Mouse (Mus musculus) intestine, embryonic 14.5 days (tissue): ENCODE data around the gene Eif4e. TPM values are rescaled to one million over a fixed set of nuclear protein-coding genes. Genes with fewer than 3 reads are reported as not detected.
"Not testable (repeated sequence)": the region's sequence is repeated elsewhere in the genome, so short reads cannot be mapped to it uniquely, and the experiment has no call there.

Source experiments
- ATAC-seq: fragments of 200-750 bp; cut with Nextera tagmentation; replicated peaks from 2 replicates; pipeline ENCODE4 v1.8.0; 2017; ENCODE audit warnings: low read depth, moderate number of reproducible peaks, moderate TSS enrichment, moderate library complexity; ENCODE audit not compliant: low FRiP score, low TSS enrichment
- DNase-seq: peaks from one replicate; pipeline ENCODE4 v3.0.0-alpha.2; 2018; ENCODE audit warnings: low spot score
- H3K27ac ChIP-seq: fragments of 300-500 bp; sonication (generic); 2 replicates; pipeline ENCODE4 v1.5.1; 2014; ENCODE audit warnings: low read depth, mild to moderate bottlenecking, control low read depth
- H3K27me3 ChIP-seq: fragments of 300-500 bp; sonication (generic); replicated peaks from 2 replicates; pipeline ENCODE4 v1.6.1; 2014; ENCODE audit warnings: low read length, control low read depth; ENCODE audit not compliant: control insufficient read depth, insufficient read depth
- H3K36me3 ChIP-seq: fragments of 300-500 bp; sonication (generic); 2 replicates; pipeline ENCODE4 v1.6.1; 2014; ENCODE audit warnings: low read length, control low read depth; ENCODE audit not compliant: control insufficient read depth, insufficient read depth
- H3K4me1 ChIP-seq: fragments of 300-500 bp; sonication (generic); replicated peaks from 2 replicates; pipeline ENCODE4 v1.6.1; 2014; ENCODE audit warnings: low read length, control low read depth, mixed read lengths; ENCODE audit not compliant: control insufficient read depth, insufficient read depth
- H3K4me2 ChIP-seq: fragments of 300-500 bp; sonication (generic); 2 replicates; pipeline ENCODE4 v1.6.1; 2014; ENCODE audit warnings: low read length
- H3K4me3 ChIP-seq: fragments of 300-500 bp; sonication (generic); 2 replicates; pipeline ENCODE4 v1.5.1; 2014; ENCODE audit warnings: low read depth, low read length, control low read depth, mixed read lengths
- H3K9ac ChIP-seq: fragments of 300-500 bp; sonication (generic); 2 replicates; pipeline ENCODE4 v1.6.1; 2014; ENCODE audit warnings: mild to moderate bottlenecking, low read length
- H3K9me3 ChIP-seq: fragments of 300-500 bp; sonication (generic); 2 replicates; pipeline ENCODE4 v1.6.1; 2016; ENCODE audit warnings: low read length, control low read depth; ENCODE audit not compliant: control insufficient read depth
- WGBS: fragments of 180-500 bp; shearing (Covaris S2); extraction: QIAGEN DNeasy Blood & Tissue Kit; methylation state at CpG from one replicate; pipeline ENCODE4 v1.1.7; 2014; 5-methylcytosine and 5-hydroxymethylcytosine counted together
- polyA plus RNA-seq: library from polyadenylated mRNA; unstranded; fragments of >200 nt; fragmentation: Nextera tagmentation; extraction: Ambion mirVana; gene quantifications from 2 replicates; pipeline ENCODE4 v1.2.1, GENCODE M21; 2014

Gene Eif4e
- polyA plus RNA-seq, 1 experiment from 2014 or later = 345 TPM

- 87% methylated on average over 2 of the region's 2 CpGs for WGBS
- peaks cover 3% of the 10 kb centered on the region; the same call in 1 of the 2 replicates for H3K4me1 ChIP-seq
- no peak for ATAC-seq
- H3K9ac ChIP-seq = no peak overlapping the region
- no peaks in the 10 kb centered on the region for H3K9me3 ChIP-seq
- H3K36me3 ChIP-seq = peaks cover 26% of the 10 kb centered on the region
- H3K27me3 ChIP-seq = no peaks in the 10 kb centered on the region
- H3K4me2 ChIP-seq = no peak overlapping the region
- H3K27ac ChIP-seq = no peak overlapping the region
- DNase-seq = no peak
- H3K4me3 ChIP-seq = no peak overlapping the region
Measured at GRCm38 (mm10) chr3:138546678-138547077, 20.7 kb downstream of the Eif4e start.

- ATAC-seq = no peak
Measured at GRCm38 (mm10) chr3:138549045-138549444, 23.1 kb downstream of the Eif4e start.

GRCm38 (mm10) chr3:138550336-138551123 lies 24.6 kb downstream of the Eif4e start:
- Histone ChIP-seq H3K9ac (no peak overlapping the region), H3K27ac (no peak overlapping the region), H3K4me1 (0 out of 2 replicates have a peak, but pooled peaks cover 3% of the 10 kb centered on the region), H3K4me3 (no peak overlapping the region), H3K9me3 (no peaks in the 10 kb centered on the region), H3K36me3 (peaks cover 56% of the 10 kb centered on the region), H3K4me2 (no peak overlapping the region), H3K27me3 (no peaks in the 10 kb centered on the region)
- 87% methylated on average over 19 of the region's 19 CpGs for WGBS
- ATAC-seq (no peak), DNase-seq (no peak)

More at GRCm38 (mm10) chr3:138549045-138549444, 23.1 kb downstream of the Eif4e start:
- 38% methylated on average over 4 of the region's 4 CpGs for WGBS
- H3K36me3 ChIP-seq = peaks cover 45% of the 10 kb centered on the region
- H3K4me3 ChIP-seq = no peak overlapping the region
- no peaks in the 10 kb centered on the region for H3K9me3 ChIP-seq
- peaks cover 3% of the 10 kb centered on the region; the same call in 1 of the 2 replicates for H3K4me1 ChIP-seq
- H3K4me2 ChIP-seq = no peak overlapping the region
- no peaks in the 10 kb centered on the region for H3K27me3 ChIP-seq
- DNase-seq = no peak
- H3K9ac ChIP-seq = no peak overlapping the region
- no peak overlapping the region for H3K27ac ChIP-seq

GRCm38 (mm10) chr3:138555279-138555678 lies 29.3 kb downstream of the Eif4e start:
- H3K4me3 ChIP-seq, DNase-seq, H3K4me2 ChIP-seq, H3K27ac ChIP-seq, H3K4me1 ChIP-seq, H3K9me3 ChIP-seq, ATAC-seq, H3K9ac ChIP-seq, H3K27me3 ChIP-seq: not testable (repeated sequence)
- H3K36me3 ChIP-seq = peaks cover 75% of the 10 kb centered on the region
- 96% methylated on average over 8 of the region's 8 CpGs for WGBS

GRCm38 (mm10) chr3:138558529-138558928 lies 32.5 kb downstream of the Eif4e start:
- H3K9ac ChIP-seq = no peak overlapping the region
- peaks cover 49% of the 10 kb centered on the region for H3K36me3 ChIP-seq
- no peaks in the 10 kb centered on the region for H3K27me3 ChIP-seq
- H3K4me3 ChIP-seq = no peak overlapping the region
- H3K4me1 ChIP-seq = no peaks in the 10 kb centered on the region
- no peak for ATAC-seq
- 72% methylated on average over 4 of the region's 4 CpGs for WGBS
- H3K9me3 ChIP-seq = no peaks in the 10 kb centered on the region
- no peak for DNase-seq
- H3K4me2 ChIP-seq = no peak overlapping the region
- no peak overlapping the region for H3K27ac ChIP-seq

- DNase-seq = no peak
- no peak overlapping the region for H3K27ac ChIP-seq
- ATAC-seq = no peak
- H3K4me2 ChIP-seq = no peak overlapping the region
- H3K9ac ChIP-seq = no peak overlapping the region
- whole genome bisulfite sequencing = 83% methylated on average over 5 of the region's 5 CpGs
- no peaks in the 10 kb centered on the region for H3K9me3 ChIP-seq
- H3K4me3 ChIP-seq = no peak overlapping the region
- H3K27me3 ChIP-seq = no peaks in the 10 kb centered on the region
- no peaks in the 10 kb centered on the region for H3K4me1 ChIP-seq
- H3K36me3 ChIP-seq = peaks cover 35% of the 10 kb centered on the region
Measured at GRCm38 (mm10) chr3:138560242-138560641, 34.3 kb downstream of the Eif4e start.

- peaks cover 34% of the 10 kb centered on the region for H3K36me3 ChIP-seq
- ATAC-seq = no peak
Measured at GRCm38 (mm10) chr3:138560886-138561285, 34.9 kb downstream of the Eif4e start.

GRCm38 (mm10) chr3:138578867-138579266 lies 52.9 kb downstream of the Eif4e start:
- H3K27ac ChIP-seq = no peak overlapping the region
- H3K36me3 ChIP-seq = no peaks in the 10 kb centered on the region
- H3K9me3 ChIP-seq = no peaks in the 10 kb centered on the region
- H3K9ac ChIP-seq = no peak overlapping the region
- H3K4me3 ChIP-seq = no peak overlapping the region
- WGBS = 88% methylated on average over 10 of the region's 10 CpGs
- no peaks in the 10 kb centered on the region for H3K4me1 ChIP-seq
- ATAC-seq = no peak
- no peak for DNase-seq
- no peak overlapping the region for H3K4me2 ChIP-seq
- H3K27me3 ChIP-seq = no peaks in the 10 kb centered on the region

More at GRCm38 (mm10) chr3:138560886-138561285, 34.9 kb downstream of the Eif4e start:
- no peaks in the 10 kb centered on the region for H3K9me3 ChIP-seq
- H3K27me3 ChIP-seq = no peaks in the 10 kb centered on the region
- H3K4me3 ChIP-seq = no peak overlapping the region
- H3K4me1 ChIP-seq = no peaks in the 10 kb centered on the region
- no peak for DNase-seq
- no peak overlapping the region for H3K9ac ChIP-seq
- WGBS = 84% methylated on average over 3 of the region's 3 CpGs
- no peak overlapping the region for H3K27ac ChIP-seq
- no peak overlapping the region for H3K4me2 ChIP-seq

- Histone ChIP-seq H3K36me3 (no peaks in the 10 kb centered on the region), H3K9me3 (no peaks in the 10 kb centered on the region), H3K4me3 (no peak overlapping the region), H3K27me3 (no peaks in the 10 kb centered on the region), H3K27ac (no peak overlapping the region), H3K4me2 (no peak overlapping the region), H3K4me1 (no peaks in the 10 kb centered on the region), H3K9ac (no peak overlapping the region)
- ATAC-seq = no peak
- WGBS = 53% methylated on average over 7 of the region's 7 CpGs
- DNase-seq = no peak
Measured at GRCm38 (mm10) chr3:138586213-138586612, 60.2 kb downstream of the Eif4e start.
